Mouse (Mus musculus): ENCODE measurements around the gene Dhx36.

Gene Dhx36

GRCm38 (mm10) chr3:62418387-62419138 is 88.2 kb downstream of the Dhx36 start:
- DNase-seq = no peak

All from cerebellum, adult 9-10 months (tissue).